Mouse (Mus musculus) liver, postnatal 0 days (tissue): ENCODE measurements around the gene Tspan10. TPM values are rescaled to one million over a fixed set of nuclear protein-coding genes. Genes with fewer than 3 reads are reported as not detected.

Source experiments
- ATAC-seq: fragments of 200-750 bp; cut with Nextera tagmentation; 2 replicates; pipeline ENCODE4 v1.8.0; 2017; ENCODE audit warnings: mild to moderate bottlenecking, moderate library complexity
- DNase-seq: peaks from one replicate; pipeline ENCODE4 v3.0.0-alpha.2; 2016
- H3K27ac ChIP-seq: fragments of 300-500 bp; sonication (generic); 2 replicates; pipeline ENCODE4 v1.5.1; 2014; ENCODE audit warnings: antibody characterized with exemption, moderate library complexity, mild to moderate bottlenecking, low read depth
- H3K27me3 ChIP-seq: fragments of 300-500 bp; sonication (generic); 2 replicates; pipeline ENCODE4 v1.6.1; 2014; ENCODE audit warnings: low read length, control low read depth, mixed read lengths; ENCODE audit not compliant: insufficient read depth
- H3K36me3 ChIP-seq: fragments of 300-500 bp; sonication (generic); replicated peaks from 2 replicates; pipeline ENCODE4 v1.6.1; 2014; ENCODE audit warnings: mild to moderate bottlenecking, control low read depth, low read length, moderate library complexity, mixed read lengths; ENCODE audit not compliant: insufficient read depth
- H3K4me1 ChIP-seq: fragments of 300-500 bp; sonication (generic); 2 replicates; pipeline ENCODE4 v1.6.1; 2014; ENCODE audit warnings: antibody characterized with exemption, mild to moderate bottlenecking, control low read depth; ENCODE audit not compliant: insufficient read depth
- H3K4me2 ChIP-seq: fragments of 300-500 bp; sonication (generic); 2 replicates; pipeline ENCODE4 v1.6.1; 2014; ENCODE audit warnings: low read depth, mild to moderate bottlenecking, low read length, moderate library complexity, mixed read lengths
- H3K4me3 ChIP-seq: fragments of 300-500 bp; sonication (generic); 2 replicates; pipeline ENCODE4 v1.5.1; 2014; ENCODE audit warnings: low read depth, low read length
- H3K9ac ChIP-seq: fragments of 300-500 bp; sonication (generic); replicated peaks from 2 replicates; pipeline ENCODE4 v1.6.1; 2014; ENCODE audit warnings: mild to moderate bottlenecking, moderate library complexity
- H3K9me3 ChIP-seq: fragments of 300-500 bp; sonication (generic); 2 replicates; pipeline ENCODE4 v1.6.1; 2016; ENCODE audit warnings: mild to moderate bottlenecking, control low read depth, low read length, mixed read lengths
- EP300 ChIP-seq: IDR thresholded peaks from 2 replicates; pipeline ENCODE4 v1.6.1; 2016; ENCODE audit warnings: antibody characterized with exemption, low read depth, mild to moderate bottlenecking
- WGBS: fragments of 180-500 bp; shearing (Covaris S2); extraction: QIAGEN DNeasy Blood & Tissue Kit; methylation state at CpG from one replicate; pipeline ENCODE4 v1.1.7; 2014; ENCODE audit not compliant: insufficient replicate concordance; 5-methylcytosine and 5-hydroxymethylcytosine counted together
- polyA plus RNA-seq: library from polyadenylated mRNA; unstranded; fragments of >200 nt; fragmentation: Nextera tagmentation; extraction: Ambion mirVana; gene quantifications from 2 replicates; pipeline ENCODE4 v1.2.1, GENCODE M21; 2015

The Tspan10 gene
- polyA plus RNA-seq, 1 experiment from 2014 or later = not detected

- DNase-seq (no peak), ATAC-seq (no peak)
- peaks cover 21% of the 10 kb centered on the region for H3K36me3 ChIP-seq
- no peak for TF ChIP-seq EP300
- H3K4me3 ChIP-seq = no peak overlapping the region
- peak overlapping the region; percentile 91; the same call in 1 of the 2 replicates for H3K4me2 ChIP-seq
- H3K27me3 ChIP-seq = no peaks in the 10 kb centered on the region
- no peaks in the 10 kb centered on the region for H3K9me3 ChIP-seq
- H3K9ac ChIP-seq = no peak overlapping the region
- 77% methylated on average over 3 of the region's 3 CpGs for WGBS
- peaks cover 33% of the 10 kb centered on the region for H3K4me1 ChIP-seq
- no peak overlapping the region for H3K27ac ChIP-seq
These were observed 51.5 kb downstream of the Tspan10 start for GRCm38 (mm10) chr11:120493911-120494310.

Other genes with a start within 250 kb of the Tspan10 start
- 1.1 and 1.2 TPM in 2 replicates for gene Bahcc1, start 209.7 kb upstream of the Tspan10 start, polyA plus RNA-seq
- 463 and 498 TPM in 2 replicates for gene Actg1, start 94.1 kb upstream of the Tspan10 start, polyA plus RNA-seq
- gene Fscn2, start 81.1 kb upstream of the Tspan10 start, polyA plus RNA-seq = not detected in 2 replicates
- gene Faap100, start 63.9 kb upstream of the Tspan10 start, polyA plus RNA-seq = 5.5 and 5.8 TPM in 2 replicates
- 12.5 and 12.8 TPM in 2 replicates for gene Nploc4, start 4.9 kb upstream of the Tspan10 start, polyA plus RNA-seq
- gene Pde6g, start 10.9 kb downstream of the Tspan10 start, polyA plus RNA-seq = 0.20 TPM in 1 of 2 replicates, not detected in the other
- 18.9 and 19.0 TPM in 2 replicates for gene Oxld1, start 15.4 kb downstream of the Tspan10 start, polyA plus RNA-seq
- gene Ccdc137, start 15.5 kb downstream of the Tspan10 start, polyA plus RNA-seq = 9.0 and 11.7 TPM in 2 replicates
- 11.9 and 13.5 TPM in 2 replicates for gene Arl16, start 25.0 kb downstream of the Tspan10 start, polyA plus RNA-seq
- 133 and 139 TPM in 2 replicates for gene Mrpl12, start 42.0 kb downstream of the Tspan10 start, polyA plus RNA-seq
- 96.7 and 99.7 TPM in 2 replicates for gene Slc25a10, start 49.2 kb downstream of the Tspan10 start, polyA plus RNA-seq
- gene Gcgr, start 88.1 kb downstream of the Tspan10 start, polyA plus RNA-seq = 58.5 and 66.9 TPM in 2 replicates
- gene Mcrip1, start 107.1 kb downstream of the Tspan10 start, polyA plus RNA-seq = 59.2 and 61.0 TPM in 2 replicates
- gene Ppp1r27, start 108.5 kb downstream of the Tspan10 start, polyA plus RNA-seq = 0.19 and 1.5 TPM in 2 replicates
- gene P4hb, start 130.6 kb downstream of the Tspan10 start, polyA plus RNA-seq = 683 and 697 TPM in 2 replicates
- gene Arhgdia, start 139.0 kb downstream of the Tspan10 start, polyA plus RNA-seq = 148 and 156 TPM in 2 replicates
- gene Alyref, start 155.7 kb downstream of the Tspan10 start, polyA plus RNA-seq = 162 and 168 TPM in 2 replicates
- gene Anapc11, start 155.8 kb downstream of the Tspan10 start, polyA plus RNA-seq = 46.1 and 47.5 TPM in 2 replicates
- 20.9 and 22.2 TPM in 2 replicates for gene Npb, start 165.8 kb downstream of the Tspan10 start, polyA plus RNA-seq
- 217 and 222 TPM in 2 replicates for gene Pcyt2, start 175.3 kb downstream of the Tspan10 start, polyA plus RNA-seq
- gene Sirt7, start 182.6 kb downstream of the Tspan10 start, polyA plus RNA-seq = 34.3 TPM in 2 replicates
- gene Mafg, start 191.0 kb downstream of the Tspan10 start, polyA plus RNA-seq = 30.8 and 35.8 TPM in 2 replicates
- gene Pycr1, start 201.1 kb downstream of the Tspan10 start, polyA plus RNA-seq = 1.5 and 1.7 TPM in 2 replicates
- 0.26 and 0.50 TPM in 2 replicates for gene Myadml2, start 205.5 kb downstream of the Tspan10 start, polyA plus RNA-seq
- gene Notum, start 218.5 kb downstream of the Tspan10 start, polyA plus RNA-seq = 0.15 and 0.29 TPM in 2 replicates
- gene Aspscr1, start 230.3 kb downstream of the Tspan10 start, polyA plus RNA-seq = 56.8 and 57.1 TPM in 2 replicates